Mouse (Mus musculus): ENCODE measurements around the gene Gm10100. TPM values are rescaled to one million over a fixed set of nuclear protein-coding genes. Genes with fewer than 3 reads are reported as not detected.
A peak's percentile ranks its signal among the peaks of the same experiment; 100 is the strongest.
"Not testable (repeated sequence)": the region's sequence is repeated elsewhere in the genome, so short reads cannot be mapped to it uniquely, and the experiment has no call there.

Gm10100 gene
- polyA plus RNA-seq (2015; fragmentation: Nextera tagmentation; extraction: Ambion mirVana) = not detected in 2 replicates

DNA sequence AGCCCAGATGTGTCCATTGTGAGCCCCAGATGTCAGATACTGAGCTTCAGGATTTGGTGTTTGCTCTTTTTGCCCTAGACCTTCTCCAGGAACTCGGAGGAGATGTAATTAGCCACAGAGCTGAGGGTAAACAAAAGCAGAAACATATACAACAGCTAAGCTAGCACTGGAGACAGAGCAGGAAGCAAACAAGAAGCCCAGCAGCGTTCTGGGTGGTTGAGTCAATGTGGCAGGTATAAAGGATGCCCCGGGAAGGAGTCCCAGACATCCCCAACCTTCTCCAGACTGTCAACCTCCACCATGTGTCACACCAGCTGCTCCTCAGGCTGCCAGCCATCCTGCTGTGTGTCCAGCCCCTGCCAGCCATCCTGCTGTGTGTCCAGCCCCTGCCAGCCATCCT lies at the start of gene Gm10100:
Gm10100 (plus strand) TSS at position 301 of the 400 bp plus-strand sequence.
- 31% methylated on average over 3 of the region's 3 CpGs for WGBS
- Histone ChIP-seq H3K9ac (no peak within 1 kb of the TSS), H3K9me3 (no peaks in the 10 kb centered on the region), H3K36me3 (no peaks in the 10 kb centered on the region), H3K27me3 (no peaks in the 10 kb centered on the region), H3K4me1 (no peaks in the 10 kb centered on the region), H3K4me3 (no peak within 1 kb of the TSS), H3K4me2 (replicated peaks) (no peak within 1 kb of the TSS), H3K27ac (no peak within 1 kb of the TSS)
- ATAC-seq (ENCODE audit: low FRiP score, low read depth) = no peak

GRCm38 (mm10) chr10:77677562-77677961 lies 48.7 kb upstream of the Gm10100 start:
- Histone ChIP-seq H3K4me1 (peaks cover 33% of the 10 kb centered on the region), H3K27me3 (peaks cover 53% of the 10 kb centered on the region)
- peak; percentile 31 for ATAC-seq (ENCODE audit: low FRiP score, low read depth)

DNA sequence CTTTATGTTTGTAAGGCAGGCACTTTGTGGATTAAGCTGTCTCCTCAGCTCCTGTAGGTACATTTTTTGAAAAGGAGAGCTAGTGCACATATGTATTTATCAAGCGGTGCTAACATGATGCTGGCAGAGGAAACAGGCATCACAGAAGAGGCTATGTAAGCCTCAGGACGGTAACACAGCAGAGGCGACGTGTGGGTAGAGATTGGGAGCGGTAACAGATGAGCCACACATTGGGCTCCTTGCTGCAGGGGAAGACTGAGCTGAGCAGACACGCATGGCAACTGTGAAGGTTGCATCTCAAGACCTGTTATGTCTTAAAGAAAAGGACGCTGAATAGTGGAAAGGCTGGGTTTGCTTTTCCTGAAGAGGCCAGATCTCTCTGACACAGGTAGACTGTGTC lies 43.3 kb upstream of the Gm10100 start:
- Histone ChIP-seq H3K4me2 (replicated peaks) (no peak overlapping the region), H3K36me3 (no peaks in the 10 kb centered on the region), H3K9me3 (no peaks in the 10 kb centered on the region), H3K4me3 (no peak overlapping the region), H3K9ac (no peak overlapping the region), H3K27ac (no peak overlapping the region), H3K27me3 (peaks cover 61% of the 10 kb centered on the region), H3K4me1 (peaks cover 36% of the 10 kb centered on the region)
- no peak for ATAC-seq (ENCODE audit: low FRiP score, low read depth)
- WGBS = 74% methylated on average over 7 of the region's 7 CpGs

More at GRCm38 (mm10) chr10:77677562-77677961, 48.7 kb upstream of the Gm10100 start:
- no peaks in the 10 kb centered on the region for H3K9me3 ChIP-seq
- WGBS = 0% methylated on average over 35 of the region's 35 CpGs
- H3K4me2 ChIP-seq (replicated peaks) = peak overlapping the region; percentile 81
- H3K27ac ChIP-seq = no peak overlapping the region
- peak overlapping the region; percentile 53 for H3K9ac ChIP-seq
- H3K36me3 ChIP-seq = no peaks in the 10 kb centered on the region
- H3K4me3 ChIP-seq = peak overlapping the region; percentile 43

- Histone ChIP-seq H3K4me1 (peaks cover 30% of the 10 kb centered on the region), H3K4me3 (no peak overlapping the region), H3K36me3 (no peaks in the 10 kb centered on the region), H3K4me2 (replicated peaks) (no peak overlapping the region), H3K27me3 (peaks cover 61% of the 10 kb centered on the region), H3K27ac (no peak overlapping the region), H3K9me3 (no peaks in the 10 kb centered on the region), H3K9ac (no peak overlapping the region)
- WGBS = 14% methylated on average over 8 of the region's 8 CpGs
- ATAC-seq (ENCODE audit: low FRiP score, low read depth) = no peak
Observed at GRCm38 (mm10) chr10:77684181-77684580, 42.1 kb upstream of the Gm10100 start.

DNA sequence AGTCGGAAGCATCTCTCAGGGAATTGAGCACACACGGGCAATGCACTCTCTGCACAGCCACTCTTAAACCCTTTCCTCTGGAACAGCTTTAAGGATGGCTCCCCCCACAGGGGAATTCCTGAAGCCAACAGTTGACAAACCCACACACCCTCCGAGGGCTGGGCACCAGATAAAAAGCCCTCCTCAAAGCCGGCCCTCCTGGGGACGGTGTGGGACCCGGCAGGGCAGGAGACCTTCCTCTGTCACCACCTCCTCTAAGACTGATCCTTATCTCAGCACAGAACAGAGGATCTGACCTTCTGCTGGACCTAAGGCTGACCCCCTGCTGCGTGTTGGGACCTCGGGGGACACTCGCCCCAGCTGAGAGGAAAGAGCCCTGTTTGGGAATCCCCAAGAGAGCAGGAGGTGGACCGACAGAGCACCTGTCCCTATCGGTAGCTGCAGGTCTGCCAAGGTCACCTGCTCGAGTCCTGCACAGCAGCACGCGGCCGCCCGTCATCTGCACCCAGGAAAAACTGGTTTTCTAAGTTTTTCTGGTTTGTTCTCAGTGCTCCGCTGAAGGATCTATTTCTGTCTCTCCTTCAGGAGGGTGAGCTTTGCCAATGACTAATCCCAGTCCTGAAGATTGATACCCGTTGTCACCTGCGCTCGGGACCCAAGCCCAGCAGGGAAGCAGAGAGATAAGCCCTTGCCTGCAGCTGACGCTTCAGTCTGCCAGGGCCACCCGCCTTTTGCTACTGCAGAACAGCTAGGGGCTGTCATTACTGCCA lies 40.2 kb upstream of the Gm10100 start, which contains the start of gene Tspear:
Tspear (plus strand) TSS at position 675 of the 770 bp plus-strand sequence.
- Histone ChIP-seq H3K4me3 (no peak within 1 kb of the TSS), H3K9me3 (no peaks in the 10 kb centered on the region), H3K36me3 (no peaks in the 10 kb centered on the region), H3K4me1 (peaks cover 36% of the 10 kb centered on the region), H3K27me3 (peaks cover 66% of the 10 kb centered on the region), H3K4me2 (replicated peaks) (peak within 1 kb of the TSS; percentile 19; the same call in 1 of the 2 replicates), H3K27ac (no peak within 1 kb of the TSS), H3K9ac (no peak within 1 kb of the TSS)
- ATAC-seq (ENCODE audit: low FRiP score, low read depth) = no peak
- 5% methylated on average over 22 of the region's 22 CpGs for WGBS

- no peak for ATAC-seq (ENCODE audit: low FRiP score, low read depth)
- Histone ChIP-seq H3K9me3 (no peaks in the 10 kb centered on the region), H3K27me3 (peaks cover 66% of the 10 kb centered on the region), H3K4me1 (peaks cover 34% of the 10 kb centered on the region), H3K4me3 (no peak overlapping the region), H3K27ac (no peak overlapping the region), H3K9ac (no peak overlapping the region), H3K36me3 (no peaks in the 10 kb centered on the region), H3K4me2 (replicated peaks) (no peak overlapping the region)
- 13% methylated on average over 10 of the region's 10 CpGs for WGBS
Observed at GRCm38 (mm10) chr10:77687021-77687420, 39.3 kb upstream of the Gm10100 start.

- H3K4me3 ChIP-seq; H3K9me3 ChIP-seq; ATAC-seq (ENCODE audit: low FRiP score, low read depth); H3K36me3 ChIP-seq; H3K27ac ChIP-seq; H3K4me2 ChIP-seq (replicated peaks); H3K9ac ChIP-seq: not testable (repeated sequence)
- H3K27me3 ChIP-seq = peaks cover 47% of the 10 kb centered on the region
- 71% methylated on average over 3 of the region's 3 CpGs for WGBS
- H3K4me1 ChIP-seq = peaks cover 31% of the 10 kb centered on the region
Observed at GRCm38 (mm10) chr10:77690356-77690807, 35.9 kb upstream of the Gm10100 start, which contains the start of gene Gm19402. Gm19402 (minus strand) TSS chr10:77690757.

- H3K4me2 ChIP-seq (replicated peaks) = no peak within 1 kb of the TSS
- peaks cover 10% of the 10 kb centered on the region for H3K4me1 ChIP-seq
- 0 out of 2 replicates have a peak, but pooled peaks cover 6% of the 10 kb centered on the region for H3K9me3 ChIP-seq
- H3K27ac ChIP-seq = no peak within 1 kb of the TSS
- H3K4me3 ChIP-seq = no peak within 1 kb of the TSS
- no peak for ATAC-seq (ENCODE audit: low FRiP score, low read depth)
- no peaks in the 10 kb centered on the region for H3K36me3 ChIP-seq
- H3K27me3 ChIP-seq = no peaks in the 10 kb centered on the region
- 38% methylated on average over 4 of the region's 4 CpGs for WGBS
- H3K9ac ChIP-seq = no peak within 1 kb of the TSS
Observed at GRCm38 (mm10) chr10:77697133-77697532, 29.2 kb upstream of the Gm10100 start, which contains the start of gene Gm9508. Gm9508 (minus strand) TSS chr10:77697233.

GRCm38 (mm10) chr10:77706326-77706725 lies 20.0 kb upstream of the Gm10100 start, which contains the start of gene Gm10272:
Gm10272 (plus strand) TSS chr10:77706626.
- Histone ChIP-seq H3K36me3 (no peaks in the 10 kb centered on the region), H3K4me3 (no peak within 1 kb of the TSS), H3K4me2 (replicated peaks) (no peak within 1 kb of the TSS), H3K4me1 (no peaks in the 10 kb centered on the region), H3K27me3 (no peaks in the 10 kb centered on the region), H3K27ac (no peak within 1 kb of the TSS), H3K9ac (no peak within 1 kb of the TSS), H3K9me3 (peaks cover 24% of the 10 kb centered on the region)
- 83% methylated on average over 1 of the region's 1 CpGs for WGBS
- ATAC-seq (ENCODE audit: low FRiP score, low read depth) = no peak

- Histone ChIP-seq H3K36me3 (no peaks in the 10 kb centered on the region), H3K9me3 (peaks cover 15% of the 10 kb centered on the region), H3K27me3 (no peaks in the 10 kb centered on the region), H3K27ac (no peak overlapping the region), H3K4me3 (no peak overlapping the region), H3K4me1 (no peaks in the 10 kb centered on the region), H3K9ac (no peak overlapping the region), H3K4me2 (replicated peaks) (no peak overlapping the region)
- ATAC-seq (ENCODE audit: low FRiP score, low read depth) = no peak
- 82% methylated on average over 3 of the region's 3 CpGs for WGBS
Observed at GRCm38 (mm10) chr10:77709831-77710230, 16.5 kb upstream of the Gm10100 start.

GRCm38 (mm10) chr10:77711157-77711556 lies 15.1 kb upstream of the Gm10100 start, which contains the start of gene Gm10024:
Gm10024 (plus strand) TSS chr10:77711457.
- H3K9ac ChIP-seq; H3K4me1 ChIP-seq; H3K27me3 ChIP-seq; ATAC-seq (ENCODE audit: low FRiP score, low read depth); H3K36me3 ChIP-seq; H3K4me2 ChIP-seq (replicated peaks); H3K4me3 ChIP-seq; H3K27ac ChIP-seq: not testable (repeated sequence)
- H3K9me3 ChIP-seq = peaks cover 17% of the 10 kb centered on the region

DNA sequence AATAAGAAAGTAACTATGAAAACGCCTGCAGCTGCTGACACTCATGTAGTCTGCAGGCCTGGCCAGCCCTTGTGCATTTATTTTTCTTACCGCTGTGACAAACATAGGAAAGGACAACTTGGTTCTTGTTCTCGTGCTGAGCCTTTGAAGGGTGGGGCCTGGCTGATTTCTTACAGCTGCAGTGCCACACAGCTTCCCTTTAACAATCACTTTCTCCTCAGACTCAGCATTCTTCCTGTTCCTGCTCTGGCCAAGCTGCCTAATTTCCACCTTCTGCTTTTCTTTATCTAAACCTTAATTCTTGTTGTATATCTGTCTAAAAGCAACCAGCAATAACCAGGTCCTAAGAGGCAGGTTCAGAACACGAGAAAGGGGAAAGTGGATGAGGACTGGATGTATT lies 12.6 kb upstream of the Gm10100 start:
- no peaks in the 10 kb centered on the region for H3K36me3 ChIP-seq
- H3K4me1 ChIP-seq = no peaks in the 10 kb centered on the region
- no peak overlapping the region for H3K4me2 ChIP-seq (replicated peaks)
- no peak overlapping the region for H3K4me3 ChIP-seq
- peaks cover 11% of the 10 kb centered on the region for H3K9me3 ChIP-seq
- no peak overlapping the region for H3K27ac ChIP-seq
- no peak for ATAC-seq (ENCODE audit: low FRiP score, low read depth)
- WGBS = 45% methylated on average over 4 of the region's 4 CpGs
- no peak overlapping the region for H3K9ac ChIP-seq
- no peaks in the 10 kb centered on the region for H3K27me3 ChIP-seq
